Mouse (Mus musculus) embryonic facial prominence, embryonic 12.5 days (tissue): ENCODE results near the gene Pi16. TPM values are rescaled to one million over a fixed set of nuclear protein-coding genes. Genes with fewer than 3 reads are reported as not detected.

Source experiments
- ATAC-seq: fragments of 200-750 bp; cut with Nextera tagmentation; 2 replicates; pipeline ENCODE4 v1.8.0; 2017; ENCODE audit not compliant: insufficient number of reproducible peaks, insufficient read depth, low FRiP score, low TSS enrichment
- H3K27ac ChIP-seq: fragments of 300-500 bp; sonication (generic); 2 replicates; pipeline ENCODE4 v1.5.1; 2016; ENCODE audit warnings: mild to moderate bottlenecking
- H3K27me3 ChIP-seq: fragments of 300-500 bp; sonication (generic); 2 replicates; pipeline ENCODE4 v1.6.1; 2016; ENCODE audit warnings: mild to moderate bottlenecking, moderate library complexity
- H3K36me3 ChIP-seq: fragments of 300-500 bp; sonication (generic); 2 replicates; pipeline ENCODE4 v1.6.1; 2016; ENCODE audit warnings: mild to moderate bottlenecking
- H3K4me1 ChIP-seq: fragments of 300-500 bp; sonication (generic); 2 replicates; pipeline ENCODE4 v1.6.1; 2016
- H3K4me2 ChIP-seq: fragments of 300-500 bp; sonication (generic); replicated peaks from 2 replicates; pipeline ENCODE4 v1.6.1; 2016; ENCODE audit warnings: mild to moderate bottlenecking, moderate library complexity
- H3K4me3 ChIP-seq: fragments of 300-500 bp; sonication (generic); 2 replicates; pipeline ENCODE4 v1.5.1; 2016; ENCODE audit warnings: mild to moderate bottlenecking
- H3K9ac ChIP-seq: fragments of 300-500 bp; sonication (generic); 2 replicates; pipeline ENCODE4 v1.6.1; 2016; ENCODE audit warnings: mild to moderate bottlenecking, moderate library complexity
- H3K9me3 ChIP-seq: fragments of 300-500 bp; sonication (generic); 2 replicates; pipeline ENCODE4 v1.6.1; 2016; ENCODE audit warnings: mild to moderate bottlenecking, moderate library complexity
- WGBS: fragments of 180-500 bp; shearing (Covaris S2); methylation state at CpG from one replicate; pipeline ENCODE4 v1.1.7; 2016; 5-methylcytosine and 5-hydroxymethylcytosine counted together
- polyA plus RNA-seq: library from polyadenylated mRNA; unstranded; fragments of >200 nt; fragmentation: Nextera tagmentation; extraction: Ambion mirVana; gene quantifications from 2 replicates; pipeline ENCODE4 v1.2.1, GENCODE M21; 2016

Gene Pi16
- polyA plus RNA-seq, 1 experiment from 2014 or later, result 0.49 TPM

GRCm38 (mm10) chr17:29368726-29369125 lies 51.2 kb downstream of the Pi16 start:
- 15% methylated on average over 7 of the region's 7 CpGs for WGBS
- H3K4me2 ChIP-seq, result peak overlapping the region; percentile 8; the same call in 1 of the 2 replicates
- no peak overlapping the region for H3K27ac ChIP-seq
- no peak overlapping the region for H3K9ac ChIP-seq
- peaks cover 4% of the 10 kb centered on the region; the same call in 1 of the 2 replicates for H3K4me1 ChIP-seq
- H3K4me3 ChIP-seq, result 0 out of 2 replicates have a peak overlapping the region, but pooled peaks have one; percentile 4
- H3K27me3 ChIP-seq, result 0 out of 2 replicates have a peak, but pooled peaks cover 6% of the 10 kb centered on the region
- no peak for ATAC-seq
- H3K36me3 ChIP-seq, result no peaks in the 10 kb centered on the region
- no peaks in the 10 kb centered on the region for H3K9me3 ChIP-seq

- peaks cover 4% of the 10 kb centered on the region; the same call in 1 of the 2 replicates for H3K4me1 ChIP-seq
- 0 out of 2 replicates have a peak, but pooled peaks cover 6% of the 10 kb centered on the region for H3K27me3 ChIP-seq
- no peaks in the 10 kb centered on the region for H3K36me3 ChIP-seq
- ATAC-seq, result no peak
- H3K9ac ChIP-seq, result no peak overlapping the region
- no peak overlapping the region for H3K4me2 ChIP-seq
- 8% methylated on average over 5 of the region's 5 CpGs for WGBS
- H3K4me3 ChIP-seq, result no peak overlapping the region
- H3K9me3 ChIP-seq, result no peaks in the 10 kb centered on the region
- no peak overlapping the region for H3K27ac ChIP-seq
Measured at GRCm38 (mm10) chr17:29370984-29371723, 53.7 kb downstream of the Pi16 start.

- Histone ChIP-seq H3K36me3 (no peaks in the 10 kb centered on the region), H3K9me3 (no peaks in the 10 kb centered on the region), H3K27me3 (no peaks in the 10 kb centered on the region), H3K4me2 (no peak overlapping the region), H3K27ac (no peak overlapping the region), H3K9ac (no peak overlapping the region), H3K4me1 (no peaks in the 10 kb centered on the region), H3K4me3 (no peak overlapping the region)
- WGBS, result 70% methylated on average over 10 of the region's 10 CpGs
- no peak for ATAC-seq
Measured at GRCm38 (mm10) chr17:29375871-29376270, 58.4 kb downstream of the Pi16 start.

GRCm38 (mm10) chr17:29378056-29378455 lies 60.6 kb downstream of the Pi16 start:
- no peaks in the 10 kb centered on the region for H3K4me1 ChIP-seq
- H3K36me3 ChIP-seq, result no peaks in the 10 kb centered on the region
- no peak overlapping the region for H3K4me2 ChIP-seq
- H3K9ac ChIP-seq, result no peak overlapping the region
- no peak for ATAC-seq
- no peaks in the 10 kb centered on the region for H3K27me3 ChIP-seq
- no peaks in the 10 kb centered on the region for H3K9me3 ChIP-seq
- no peak overlapping the region for H3K27ac ChIP-seq
- 65% methylated on average over 8 of the region's 8 CpGs for WGBS
- no peak overlapping the region for H3K4me3 ChIP-seq

Other genes starting within 250 kb of the Pi16 start
- gene Cdkn1a, start 226.7 kb upstream of the Pi16 start, polyA plus RNA-seq, result 48.2 and 55.6 TPM in 2 replicates
- 0.27 and 0.55 TPM in 2 replicates for gene Rab44, start 203.5 kb upstream of the Pi16 start, polyA plus RNA-seq
- gene Cpne5, start 79.5 kb upstream of the Pi16 start, polyA plus RNA-seq, result 11.9 and 13.5 TPM in 2 replicates
- gene Ppil1, start 53.5 kb upstream of the Pi16 start, polyA plus RNA-seq, result 154 and 162 TPM in 2 replicates
- 54.9 and 56.5 TPM in 2 replicates for gene BC004004, start 48.9 kb upstream of the Pi16 start, polyA plus RNA-seq
- 420 and 454 TPM in 2 replicates for gene Mtch1, start 30.3 kb downstream of the Pi16 start, polyA plus RNA-seq
- 9.2 and 9.3 TPM in 2 replicates for gene Fgd2, start 43.2 kb downstream of the Pi16 start, polyA plus RNA-seq
- 20.1 and 20.3 TPM in 2 replicates for gene Pim1, start 173.1 kb downstream of the Pi16 start, polyA plus RNA-seq
- not detected in 2 replicates for gene Gm17657, start 232.0 kb downstream of the Pi16 start, polyA plus RNA-seq
- 19.0 and 19.1 TPM in 2 replicates for gene Tbc1d22b, start 232.1 kb downstream of the Pi16 start, polyA plus RNA-seq
- 1.8 and 2.4 TPM in 2 replicates for gene Tmem217, start 234.7 kb downstream of the Pi16 start, polyA plus RNA-seq